Mouse (Mus musculus): Measurements from ENCODE around the gene Grm7. TPM values are rescaled to one million over a fixed set of nuclear protein-coding genes. Genes with fewer than 3 reads are reported as not detected.

Gene Grm7
- total and polyA plus RNA-seq, 2 experiments from 2014 or later = 0.03 TPM; not detected in 1

- DNase-seq (ENCODE audit: low spot score) (no peak), ATAC-seq (ENCODE audit: insufficient read depth, low read depth) (no peak)
- WGBS = 28% methylated on average over 1 of the region's 1 CpGs
- TF ChIP-seq CTCF (IDR thresholded peaks at IDR 0.05; ENCODE audit: low read depth) (no peak), EP300 (IDR thresholded peaks at IDR 0.05; ENCODE audit: low read depth) (no peak)
- Histone ChIP-seq H3K4me2 (ENCODE audit: low read depth, low read length) (no peak overlapping the region), H3K4me3 (ENCODE audit: low read depth, low read length) (no peak overlapping the region), H3K36me3 (replicated peaks; ENCODE audit: control insufficient read depth, insufficient read depth, low read length) (no peaks in the 10 kb centered on the region), H3K9ac (replicated peaks; ENCODE audit: low read depth, low read length) (no peak overlapping the region), H3K27me3 (ENCODE audit: control insufficient read depth, insufficient read depth, low read length) (no peaks in the 10 kb centered on the region), H3K27ac (ENCODE audit: low read depth) (no peak overlapping the region), H3K4me1 (ENCODE audit: control insufficient read depth, insufficient read depth) (no peaks in the 10 kb centered on the region), H3K9me3 (replicated peaks; ENCODE audit: control insufficient read depth, low read length) (no peaks in the 10 kb centered on the region)
Measured at GRCm38 (mm10) chr6:110785497-110785928, 140.1 kb downstream of the Grm7 start.

GRCm38 (mm10) chr6:110792696-110793095, 147.3 kb downstream of the Grm7 start:
- WGBS = 83% methylated on average over 2 of the region's 2 CpGs
- no peak for DNase-seq (ENCODE audit: low spot score)
- Histone ChIP-seq H3K4me3 (ENCODE audit: low read depth, low read length) (no peak overlapping the region), H3K36me3 (replicated peaks; ENCODE audit: control insufficient read depth, insufficient read depth, low read length) (no peaks in the 10 kb centered on the region), H3K4me2 (ENCODE audit: low read depth, low read length) (no peak overlapping the region), H3K9ac (replicated peaks; ENCODE audit: low read depth, low read length) (no peak overlapping the region), H3K27ac (ENCODE audit: low read depth) (no peak overlapping the region), H3K27me3 (ENCODE audit: control insufficient read depth, insufficient read depth, low read length) (no peaks in the 10 kb centered on the region), H3K9me3 (replicated peaks; ENCODE audit: control insufficient read depth, low read length) (no peaks in the 10 kb centered on the region), H3K4me1 (ENCODE audit: control insufficient read depth, insufficient read depth) (no peaks in the 10 kb centered on the region)
- ATAC-seq (ENCODE audit: insufficient read depth, low read depth) = no peak
- no peak for TF ChIP-seq EP300 (IDR thresholded peaks at IDR 0.05; ENCODE audit: low read depth)
- no peak for TF ChIP-seq CTCF (IDR thresholded peaks at IDR 0.05; ENCODE audit: low read depth)

- H3K27me3 ChIP-seq (ENCODE audit: control insufficient read depth, insufficient read depth, low read length) = no peaks in the 10 kb centered on the region
- no peaks in the 10 kb centered on the region for H3K36me3 ChIP-seq (replicated peaks; ENCODE audit: control insufficient read depth, insufficient read depth, low read length)
- no peak overlapping the region for H3K4me3 ChIP-seq (ENCODE audit: low read depth, low read length)
- DNase-seq (ENCODE audit: low spot score) (no peak), ATAC-seq (ENCODE audit: insufficient read depth, low read depth) (no peak)
- no peak overlapping the region for H3K4me2 ChIP-seq (ENCODE audit: low read depth, low read length)
- no peak overlapping the region for H3K27ac ChIP-seq (ENCODE audit: low read depth)
- WGBS = 50% methylated on average over 5 of the region's 5 CpGs
- TF ChIP-seq EP300 (IDR thresholded peaks at IDR 0.05; ENCODE audit: low read depth) (no peak), CTCF (IDR thresholded peaks at IDR 0.05; ENCODE audit: low read depth) (no peak)
- no peaks in the 10 kb centered on the region for H3K9me3 ChIP-seq (replicated peaks; ENCODE audit: control insufficient read depth, low read length)
- no peak overlapping the region for H3K9ac ChIP-seq (replicated peaks; ENCODE audit: low read depth, low read length)
- no peaks in the 10 kb centered on the region for H3K4me1 ChIP-seq (ENCODE audit: control insufficient read depth, insufficient read depth)
Measured at GRCm38 (mm10) chr6:110807481-110807880, 162.1 kb downstream of the Grm7 start.

GRCm38 (mm10) chr6:110812214-110812613, 166.8 kb downstream of the Grm7 start:
- no peak overlapping the region for H3K9ac ChIP-seq (replicated peaks; ENCODE audit: low read depth, low read length)
- no peak overlapping the region for H3K4me3 ChIP-seq (ENCODE audit: low read depth, low read length)
- no peaks in the 10 kb centered on the region for H3K36me3 ChIP-seq (replicated peaks; ENCODE audit: control insufficient read depth, insufficient read depth, low read length)
- no peak overlapping the region for H3K4me2 ChIP-seq (ENCODE audit: low read depth, low read length)
- H3K27me3 ChIP-seq (ENCODE audit: control insufficient read depth, insufficient read depth, low read length) = no peaks in the 10 kb centered on the region
- WGBS = 49% methylated on average over 5 of the region's 5 CpGs
- no peaks in the 10 kb centered on the region for H3K4me1 ChIP-seq (ENCODE audit: control insufficient read depth, insufficient read depth)
- no peak for DNase-seq (ENCODE audit: low spot score)
- no peaks in the 10 kb centered on the region for H3K9me3 ChIP-seq (replicated peaks; ENCODE audit: control insufficient read depth, low read length)
- no peak for TF ChIP-seq EP300 (IDR thresholded peaks at IDR 0.05; ENCODE audit: low read depth)
- no peak for ATAC-seq (ENCODE audit: insufficient read depth, low read depth)
- H3K27ac ChIP-seq (ENCODE audit: low read depth) = no peak overlapping the region

GRCm38 (mm10) chr6:110818236-110818635, 172.9 kb downstream of the Grm7 start:
- no peak overlapping the region for H3K27ac ChIP-seq (ENCODE audit: low read depth)
- no peaks in the 10 kb centered on the region for H3K4me1 ChIP-seq (ENCODE audit: control insufficient read depth, insufficient read depth)
- no peaks in the 10 kb centered on the region for H3K27me3 ChIP-seq (ENCODE audit: control insufficient read depth, insufficient read depth, low read length)
- DNase-seq (ENCODE audit: low spot score) (no peak), ATAC-seq (ENCODE audit: insufficient read depth, low read depth) (no peak)
- H3K4me3 ChIP-seq (ENCODE audit: low read depth, low read length) = no peak overlapping the region
- 65% methylated on average over 2 of the region's 2 CpGs for WGBS
- no peaks in the 10 kb centered on the region for H3K9me3 ChIP-seq (replicated peaks; ENCODE audit: control insufficient read depth, low read length)
- no peak overlapping the region for H3K9ac ChIP-seq (replicated peaks; ENCODE audit: low read depth, low read length)
- TF ChIP-seq CTCF (IDR thresholded peaks at IDR 0.05; ENCODE audit: low read depth) (no peak), EP300 (IDR thresholded peaks at IDR 0.05; ENCODE audit: low read depth) (no peak)
- no peak overlapping the region for H3K4me2 ChIP-seq (ENCODE audit: low read depth, low read length)
- H3K36me3 ChIP-seq (replicated peaks; ENCODE audit: control insufficient read depth, insufficient read depth, low read length) = no peaks in the 10 kb centered on the region

GRCm38 (mm10) chr6:110868311-110868710, 222.9 kb downstream of the Grm7 start:
- H3K4me1 ChIP-seq (ENCODE audit: control insufficient read depth, insufficient read depth) = no peaks in the 10 kb centered on the region
- DNase-seq (ENCODE audit: low spot score) (no peak), ATAC-seq (ENCODE audit: insufficient read depth, low read depth) (no peak)
- TF ChIP-seq EP300 (IDR thresholded peaks at IDR 0.05; ENCODE audit: low read depth) = no peak
- TF ChIP-seq CTCF (IDR thresholded peaks at IDR 0.05; ENCODE audit: low read depth) = no peak
- H3K27ac ChIP-seq (ENCODE audit: low read depth) = no peak overlapping the region
- no peaks in the 10 kb centered on the region for H3K27me3 ChIP-seq (ENCODE audit: control insufficient read depth, insufficient read depth, low read length)
- no peak overlapping the region for H3K9ac ChIP-seq (replicated peaks; ENCODE audit: low read depth, low read length)
- H3K4me3 ChIP-seq (ENCODE audit: low read depth, low read length) = no peak overlapping the region
- H3K4me2 ChIP-seq (ENCODE audit: low read depth, low read length) = no peak overlapping the region
- H3K36me3 ChIP-seq (replicated peaks; ENCODE audit: control insufficient read depth, insufficient read depth, low read length) = no peaks in the 10 kb centered on the region
- H3K9me3 ChIP-seq (replicated peaks; ENCODE audit: control insufficient read depth, low read length) = no peaks in the 10 kb centered on the region
